Mouse (Mus musculus): ENCODE results near the gene Zmynd8. TPM values are rescaled to one million over a fixed set of nuclear protein-coding genes. Genes with fewer than 3 reads are reported as not detected.
A peak's percentile ranks its signal among the peaks of the same experiment; 100 is the strongest.

Zmynd8 gene
- polyA plus RNA-seq, 1 experiment: 29.0 TPM

- H3K27me3 ChIP-seq (replicated peaks; ENCODE audit: control insufficient read depth, insufficient read depth, low read length): no peaks in the 10 kb centered on the region
- no peaks in the 10 kb centered on the region for H3K36me3 ChIP-seq (ENCODE audit: control insufficient read depth, insufficient read depth, low read length)
- no peak overlapping the region for H3K27ac ChIP-seq (ENCODE audit: insufficient read depth, low read depth, low read length)
- DNase-seq: no peak
- no peak overlapping the region for H3K4me3 ChIP-seq (ENCODE audit: insufficient read depth, low read depth, low read length)
- 60% methylated on average over 15 of the region's 15 CpGs for WGBS
- H3K4me1 ChIP-seq (ENCODE audit: control insufficient read depth, insufficient read depth, low read length): no peaks in the 10 kb centered on the region
- TF ChIP-seq POLR2A (IDR thresholded peaks at IDR 0.05; ENCODE audit: low read depth, low read length) (no peak), CTCF (conservative IDR thresholded peaks at IDR 0.05; ENCODE audit: insufficient read depth, insufficient read length, low read depth, low read length) (no peak)
Measured at GRCm38 (mm10) chr2:165757799-165758198, 141.0 kb downstream of the Zmynd8 start.

- Histone ChIP-seq H3K27me3 (replicated peaks; ENCODE audit: control insufficient read depth, insufficient read depth, low read length) (no peaks in the 10 kb centered on the region), H3K27ac (ENCODE audit: insufficient read depth, low read depth, low read length) (no peak overlapping the region), H3K4me3 (ENCODE audit: insufficient read depth, low read depth, low read length) (no peak overlapping the region), H3K4me1 (ENCODE audit: control insufficient read depth, insufficient read depth, low read length) (no peaks in the 10 kb centered on the region), H3K36me3 (ENCODE audit: control insufficient read depth, insufficient read depth, low read length) (no peaks in the 10 kb centered on the region)
- DNase-seq: no peak
- TF ChIP-seq POLR2A (IDR thresholded peaks at IDR 0.05; ENCODE audit: low read depth, low read length): no peak
- no peak for TF ChIP-seq CTCF (conservative IDR thresholded peaks at IDR 0.05; ENCODE audit: insufficient read depth, insufficient read length, low read depth, low read length)
- 79% methylated on average over 4 of the region's 4 CpGs for WGBS
Measured at GRCm38 (mm10) chr2:165752704-165753103, 146.1 kb downstream of the Zmynd8 start.

GRCm38 (mm10) chr2:165751068-165751467, 147.7 kb downstream of the Zmynd8 start:
- no peaks in the 10 kb centered on the region for H3K27me3 ChIP-seq (replicated peaks; ENCODE audit: control insufficient read depth, insufficient read depth, low read length)
- peak; percentile 17 for DNase-seq
- H3K4me1 ChIP-seq (ENCODE audit: control insufficient read depth, insufficient read depth, low read length): no peaks in the 10 kb centered on the region

GRCm38 (mm10) chr2:165748426-165748825, 150.4 kb downstream of the Zmynd8 start:
- Histone ChIP-seq H3K27ac (ENCODE audit: insufficient read depth, low read depth, low read length) (no peak overlapping the region), H3K4me1 (ENCODE audit: control insufficient read depth, insufficient read depth, low read length) (no peaks in the 10 kb centered on the region), H3K36me3 (ENCODE audit: control insufficient read depth, insufficient read depth, low read length) (no peaks in the 10 kb centered on the region), H3K27me3 (replicated peaks; ENCODE audit: control insufficient read depth, insufficient read depth, low read length) (no peaks in the 10 kb centered on the region), H3K4me3 (ENCODE audit: insufficient read depth, low read depth, low read length) (no peak overlapping the region)
- 38% methylated on average over 11 of the region's 11 CpGs for WGBS
- TF ChIP-seq CTCF (conservative IDR thresholded peaks at IDR 0.05; ENCODE audit: insufficient read depth, insufficient read length, low read depth, low read length): no peak
- no peak for TF ChIP-seq POLR2A (IDR thresholded peaks at IDR 0.05; ENCODE audit: low read depth, low read length)
- no peak for DNase-seq

More at GRCm38 (mm10) chr2:165751068-165751467, 147.7 kb downstream of the Zmynd8 start:
- Histone ChIP-seq H3K27ac (ENCODE audit: insufficient read depth, low read depth, low read length) (no peak overlapping the region), H3K36me3 (ENCODE audit: control insufficient read depth, insufficient read depth, low read length) (no peaks in the 10 kb centered on the region), H3K4me3 (ENCODE audit: insufficient read depth, low read depth, low read length) (no peak overlapping the region)
- 44% methylated on average over 7 of the region's 7 CpGs for WGBS
- TF ChIP-seq POLR2A (IDR thresholded peaks at IDR 0.05; ENCODE audit: low read depth, low read length) (no peak), CTCF (conservative IDR thresholded peaks at IDR 0.05; ENCODE audit: insufficient read depth, insufficient read length, low read depth, low read length) (peak; percentile 30; the same call in 1 of the 2 replicates)

GRCm38 (mm10) chr2:165747975-165748374, 150.8 kb downstream of the Zmynd8 start:
- no peak for TF ChIP-seq CTCF (conservative IDR thresholded peaks at IDR 0.05; ENCODE audit: insufficient read depth, insufficient read length, low read depth, low read length)
- TF ChIP-seq POLR2A (IDR thresholded peaks at IDR 0.05; ENCODE audit: low read depth, low read length): no peak
- Histone ChIP-seq H3K4me3 (ENCODE audit: insufficient read depth, low read depth, low read length) (no peak overlapping the region), H3K36me3 (ENCODE audit: control insufficient read depth, insufficient read depth, low read length) (no peaks in the 10 kb centered on the region), H3K4me1 (ENCODE audit: control insufficient read depth, insufficient read depth, low read length) (no peaks in the 10 kb centered on the region), H3K27ac (ENCODE audit: insufficient read depth, low read depth, low read length) (no peak overlapping the region), H3K27me3 (replicated peaks; ENCODE audit: control insufficient read depth, insufficient read depth, low read length) (no peaks in the 10 kb centered on the region)
- 72% methylated on average over 7 of the region's 7 CpGs for WGBS
- DNase-seq: no peak

- 76% methylated on average over 18 of the region's 18 CpGs for WGBS
Measured at GRCm38 (mm10) chr2:165745306-165746098, 153.3 kb downstream of the Zmynd8 start.

GRCm38 (mm10) chr2:165742210-165742786, 156.5 kb downstream of the Zmynd8 start:
- Histone ChIP-seq H3K36me3 (ENCODE audit: control insufficient read depth, insufficient read depth, low read length) (no peaks in the 10 kb centered on the region), H3K27ac (ENCODE audit: insufficient read depth, low read depth, low read length) (no peak overlapping the region), H3K27me3 (replicated peaks; ENCODE audit: control insufficient read depth, insufficient read depth, low read length) (no peaks in the 10 kb centered on the region), H3K4me1 (ENCODE audit: control insufficient read depth, insufficient read depth, low read length) (no peaks in the 10 kb centered on the region), H3K4me3 (ENCODE audit: insufficient read depth, low read depth, low read length) (no peak overlapping the region)
- TF ChIP-seq CTCF (conservative IDR thresholded peaks at IDR 0.05; ENCODE audit: insufficient read depth, insufficient read length, low read depth, low read length) (no peak), POLR2A (IDR thresholded peaks at IDR 0.05; ENCODE audit: low read depth, low read length) (no peak)
- no peak for DNase-seq
- 43% methylated on average over 21 of the region's 21 CpGs for WGBS

More at GRCm38 (mm10) chr2:165745306-165746098, 153.3 kb downstream of the Zmynd8 start:
- no peak overlapping the region for H3K4me3 ChIP-seq (ENCODE audit: insufficient read depth, low read depth, low read length)
- DNase-seq: peak; percentile 25
- H3K4me1 ChIP-seq (ENCODE audit: control insufficient read depth, insufficient read depth, low read length): no peaks in the 10 kb centered on the region
- no peaks in the 10 kb centered on the region for H3K36me3 ChIP-seq (ENCODE audit: control insufficient read depth, insufficient read depth, low read length)
- TF ChIP-seq POLR2A (IDR thresholded peaks at IDR 0.05; ENCODE audit: low read depth, low read length) (no peak), CTCF (conservative IDR thresholded peaks at IDR 0.05; ENCODE audit: insufficient read depth, insufficient read length, low read depth, low read length) (no peak)
- no peak overlapping the region for H3K27ac ChIP-seq (ENCODE audit: insufficient read depth, low read depth, low read length)
- no peaks in the 10 kb centered on the region for H3K27me3 ChIP-seq (replicated peaks; ENCODE audit: control insufficient read depth, insufficient read depth, low read length)
